Mouse (Mus musculus) neural tube, embryonic 15.5 days (tissue): ENCODE measurements around the gene Pign. TPM values are rescaled to one million over a fixed set of nuclear protein-coding genes. Genes with fewer than 3 reads are reported as not detected.

ENCODE experiments used
- ATAC-seq: fragments of 200-750 bp; cut with Nextera tagmentation; 2 replicates; pipeline ENCODE4 v1.8.0; 2017; ENCODE audit warnings: mild to moderate bottlenecking, moderate TSS enrichment, moderate library complexity; ENCODE audit not compliant: low FRiP score
- H3K27ac ChIP-seq: fragments of 300-500 bp; sonication (generic); replicated peaks from 2 replicates; pipeline ENCODE4 v1.5.1; 2015; ENCODE audit warnings: mild to moderate bottlenecking, inconsistent platforms
- H3K27me3 ChIP-seq: fragments of 300-500 bp; sonication (generic); replicated peaks from 2 replicates; pipeline ENCODE4 v1.6.1; 2015; ENCODE audit warnings: inconsistent platforms
- H3K36me3 ChIP-seq: fragments of 300-500 bp; sonication (generic); 2 replicates; pipeline ENCODE4 v1.6.1; 2015; ENCODE audit warnings: inconsistent platforms
- H3K4me1 ChIP-seq: fragments of 300-500 bp; sonication (generic); 2 replicates; pipeline ENCODE4 v1.6.1; 2015; ENCODE audit warnings: inconsistent platforms
- H3K4me2 ChIP-seq: fragments of 300-500 bp; sonication (generic); 2 replicates; pipeline ENCODE4 v1.6.1; 2015; ENCODE audit warnings: inconsistent platforms, mild to moderate bottlenecking, moderate library complexity
- H3K4me3 ChIP-seq: fragments of 300-500 bp; sonication (generic); replicated peaks from 2 replicates; pipeline ENCODE4 v1.5.1; 2015; ENCODE audit warnings: mild to moderate bottlenecking, inconsistent platforms
- H3K9ac ChIP-seq: fragments of 300-500 bp; sonication (generic); replicated peaks from 2 replicates; pipeline ENCODE4 v1.6.1; 2015; ENCODE audit warnings: mild to moderate bottlenecking, inconsistent platforms
- H3K9me3 ChIP-seq: fragments of 300-500 bp; sonication (generic); replicated peaks from 2 replicates; pipeline ENCODE4 v1.6.1; 2016; ENCODE audit warnings: inconsistent platforms
- WGBS: fragments of 180-500 bp; shearing (Covaris S2); methylation state at CpG from one replicate; pipeline ENCODE4 v1.1.7; 2015; ENCODE audit warnings: mixed read lengths; 5-methylcytosine and 5-hydroxymethylcytosine counted together
- polyA plus RNA-seq: library from polyadenylated mRNA; unstranded; fragments of >200 nt; fragmentation: Nextera tagmentation; extraction: Ambion mirVana; gene quantifications from 2 replicates; pipeline ENCODE4 v1.2.1, GENCODE M21; 2015

Pign gene
- polyA plus RNA-seq, 1 experiment from 2014 or later, result 9.1 TPM

DNA sequence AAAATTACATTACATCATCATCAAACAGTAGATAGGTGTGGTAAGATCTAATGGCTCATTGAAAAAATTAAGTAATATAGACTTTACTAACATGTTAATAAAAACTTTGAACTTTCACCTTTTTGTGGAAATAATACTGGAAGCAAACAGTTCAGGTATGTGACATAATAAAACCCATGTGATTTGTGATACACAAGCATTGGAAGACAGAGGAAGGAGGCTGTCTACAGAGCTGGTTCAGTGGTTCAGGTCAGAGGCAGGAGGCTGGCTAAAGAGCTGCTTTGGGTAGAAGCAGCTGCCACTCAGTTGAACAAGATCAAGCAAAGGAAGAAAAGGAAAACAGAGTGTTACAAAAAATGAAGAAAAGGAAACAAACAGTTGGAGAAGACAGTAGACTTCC is 107.4 kb downstream of the Pign start:
- Histone ChIP-seq H3K4me2 (no peak overlapping the region), H3K9me3 (no peaks in the 10 kb centered on the region), H3K27ac (no peak overlapping the region), H3K9ac (no peak overlapping the region), H3K4me1 (no peaks in the 10 kb centered on the region), H3K27me3 (no peaks in the 10 kb centered on the region), H3K36me3 (no peaks in the 10 kb centered on the region), H3K4me3 (no peak overlapping the region)
- ATAC-seq, result no peak

- Histone ChIP-seq H3K9me3 (no peaks in the 10 kb centered on the region), H3K4me3 (no peak overlapping the region), H3K27me3 (no peaks in the 10 kb centered on the region), H3K36me3 (no peaks in the 10 kb centered on the region), H3K4me1 (no peaks in the 10 kb centered on the region), H3K9ac (no peak overlapping the region), H3K4me2 (no peak overlapping the region), H3K27ac (no peak overlapping the region)
- WGBS, result 24% methylated on average over 1 of the region's 1 CpGs
- no peak for ATAC-seq
These were observed 108.2 kb downstream of the Pign start for GRCm38 (mm10) chr1:105555192-105555718.

DNA sequence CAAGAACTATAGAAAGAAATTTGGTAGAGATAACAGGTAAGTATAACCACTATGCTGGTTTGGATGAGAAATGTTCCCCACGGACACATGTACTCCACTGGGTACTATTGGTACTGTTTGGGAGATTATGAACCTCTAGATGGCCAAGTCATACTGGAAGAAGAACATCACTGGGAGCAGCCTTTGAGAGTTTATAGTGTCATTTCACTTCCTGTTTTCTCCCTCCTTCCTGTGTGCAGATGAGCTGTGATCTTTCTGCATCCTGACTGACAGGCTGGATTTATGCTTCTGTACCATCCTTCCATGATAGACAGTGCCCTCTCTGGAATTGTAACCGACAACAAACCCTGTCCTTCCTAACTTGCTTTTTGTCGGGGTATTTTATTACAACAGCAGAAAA is 110.3 kb downstream of the Pign start:
- no peaks in the 10 kb centered on the region for H3K4me1 ChIP-seq
- H3K9me3 ChIP-seq, result no peaks in the 10 kb centered on the region
- H3K4me2 ChIP-seq, result no peak overlapping the region
- no peak for ATAC-seq
- H3K27ac ChIP-seq, result no peak overlapping the region
- WGBS, result 90% methylated on average over 3 of the region's 3 CpGs
- no peaks in the 10 kb centered on the region for H3K36me3 ChIP-seq
- H3K4me3 ChIP-seq, result no peak overlapping the region
- H3K9ac ChIP-seq, result no peak overlapping the region
- H3K27me3 ChIP-seq, result no peaks in the 10 kb centered on the region

- no peaks in the 10 kb centered on the region for H3K4me1 ChIP-seq
- H3K36me3 ChIP-seq, result no peaks in the 10 kb centered on the region
- no peak overlapping the region for H3K9ac ChIP-seq
- H3K27ac ChIP-seq, result no peak overlapping the region
- H3K4me3 ChIP-seq, result no peak overlapping the region
- H3K27me3 ChIP-seq, result no peaks in the 10 kb centered on the region
- H3K4me2 ChIP-seq, result no peak overlapping the region
- H3K9me3 ChIP-seq, result no peaks in the 10 kb centered on the region
- ATAC-seq, result no peak
These were observed 113.3 kb downstream of the Pign start for GRCm38 (mm10) chr1:105550163-105550562.

DNA sequence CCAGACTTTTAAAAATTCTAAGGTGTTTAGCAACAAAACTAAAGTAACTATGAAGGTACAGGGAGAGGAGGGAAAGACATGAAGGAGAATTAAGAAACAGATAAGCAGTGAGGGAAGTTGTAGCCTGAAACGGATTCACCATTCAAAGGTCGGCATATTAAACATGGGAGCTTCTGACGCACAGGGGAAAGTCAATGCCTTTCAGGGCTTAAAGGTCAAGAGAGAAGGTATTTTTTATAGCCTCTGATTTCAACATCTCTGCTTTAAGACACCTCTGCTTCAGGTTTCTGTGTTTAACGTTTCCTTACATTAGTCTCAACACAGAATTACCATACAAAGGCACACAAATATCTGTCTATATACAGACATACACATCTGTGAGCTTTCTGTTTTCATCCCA is 113.8 kb downstream of the Pign start:
- H3K27ac ChIP-seq, result no peak overlapping the region
- no peak overlapping the region for H3K4me3 ChIP-seq

DNA sequence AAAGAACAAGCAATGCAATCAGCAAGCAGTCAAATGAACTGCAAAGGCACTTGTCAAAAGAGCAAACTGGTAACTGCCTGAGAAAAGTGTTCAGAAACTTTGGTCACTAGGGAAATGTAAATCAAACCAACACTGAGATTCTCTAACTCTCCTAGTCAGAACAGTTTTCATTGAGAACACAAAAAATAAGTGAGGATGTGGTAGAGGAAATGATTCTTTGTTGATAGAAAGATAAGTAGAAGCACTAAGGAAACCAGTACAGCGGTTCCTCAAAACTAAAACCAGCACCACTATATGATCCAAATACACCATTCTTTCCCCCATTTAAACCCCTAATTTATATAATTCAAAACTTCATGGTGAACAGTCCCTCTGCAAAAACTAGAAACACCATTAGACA is 120.4 kb downstream of the Pign start:
- Histone ChIP-seq H3K9me3 (peaks cover 14% of the 10 kb centered on the region), H3K4me1 (no peaks in the 10 kb centered on the region), H3K9ac (no peak overlapping the region), H3K27me3 (no peaks in the 10 kb centered on the region), H3K4me3 (no peak overlapping the region), H3K4me2 (no peak overlapping the region), H3K36me3 (peaks cover 32% of the 10 kb centered on the region), H3K27ac (no peak overlapping the region)
- 97% methylated on average over 1 of the region's 1 CpGs for WGBS
- ATAC-seq, result no peak

More for the DNA sequence above, 113.8 kb downstream of the Pign start:
- Histone ChIP-seq H3K9me3 (no peaks in the 10 kb centered on the region), H3K27me3 (no peaks in the 10 kb centered on the region), H3K36me3 (no peaks in the 10 kb centered on the region), H3K9ac (no peak overlapping the region), H3K4me1 (no peaks in the 10 kb centered on the region), H3K4me2 (no peak overlapping the region)
- no peak for ATAC-seq
- WGBS, result 92% methylated on average over 4 of the region's 4 CpGs

- Histone ChIP-seq H3K4me3 (no peak overlapping the region), H3K27me3 (no peaks in the 10 kb centered on the region), H3K9me3 (no peaks in the 10 kb centered on the region), H3K4me2 (no peak overlapping the region), H3K27ac (no peak overlapping the region), H3K4me1 (no peaks in the 10 kb centered on the region), H3K9ac (no peak overlapping the region), H3K36me3 (no peaks in the 10 kb centered on the region)
- no peak for ATAC-seq
- 43% methylated on average over 2 of the region's 2 CpGs for WGBS
These were observed 139.7 kb downstream of the Pign start for GRCm38 (mm10) chr1:105523768-105524167.

DNA sequence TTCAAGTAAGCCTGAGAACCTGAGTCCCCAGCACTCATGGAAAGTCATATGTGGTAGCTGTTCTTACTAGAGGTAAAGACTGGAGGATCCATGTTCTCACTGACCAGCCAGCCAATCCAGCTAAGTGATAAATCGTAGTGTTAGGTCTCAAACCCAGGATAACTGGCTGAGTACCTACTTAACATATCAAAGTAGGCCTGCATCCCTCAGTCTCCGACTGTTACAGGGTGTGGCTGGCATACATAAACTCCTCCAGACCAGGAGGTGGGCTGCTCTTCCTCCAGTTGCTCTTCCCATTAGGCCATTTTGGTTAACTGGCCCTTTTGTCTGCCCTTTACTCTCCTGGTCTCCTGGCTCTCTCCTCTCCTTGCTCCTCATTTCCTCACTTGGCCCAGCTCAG is 141.2 kb downstream of the Pign start:
- no peak for ATAC-seq
- no peak overlapping the region for H3K4me2 ChIP-seq
- H3K36me3 ChIP-seq, result no peaks in the 10 kb centered on the region
- WGBS, result 79% methylated on average over 2 of the region's 2 CpGs
- no peak overlapping the region for H3K27ac ChIP-seq
- H3K27me3 ChIP-seq, result no peaks in the 10 kb centered on the region
- H3K4me1 ChIP-seq, result no peaks in the 10 kb centered on the region
- no peak overlapping the region for H3K4me3 ChIP-seq
- H3K9ac ChIP-seq, result no peak overlapping the region
- no peaks in the 10 kb centered on the region for H3K9me3 ChIP-seq

- no peak overlapping the region for H3K4me3 ChIP-seq
- H3K27ac ChIP-seq, result no peak overlapping the region
- no peaks in the 10 kb centered on the region for H3K36me3 ChIP-seq
- no peaks in the 10 kb centered on the region for H3K4me1 ChIP-seq
- no peak overlapping the region for H3K9ac ChIP-seq
- no peaks in the 10 kb centered on the region for H3K9me3 ChIP-seq
- no peak overlapping the region for H3K4me2 ChIP-seq
- no peaks in the 10 kb centered on the region for H3K27me3 ChIP-seq
- no peak for ATAC-seq
These were observed 145.4 kb downstream of the Pign start for GRCm38 (mm10) chr1:105518101-105518500.

DNA sequence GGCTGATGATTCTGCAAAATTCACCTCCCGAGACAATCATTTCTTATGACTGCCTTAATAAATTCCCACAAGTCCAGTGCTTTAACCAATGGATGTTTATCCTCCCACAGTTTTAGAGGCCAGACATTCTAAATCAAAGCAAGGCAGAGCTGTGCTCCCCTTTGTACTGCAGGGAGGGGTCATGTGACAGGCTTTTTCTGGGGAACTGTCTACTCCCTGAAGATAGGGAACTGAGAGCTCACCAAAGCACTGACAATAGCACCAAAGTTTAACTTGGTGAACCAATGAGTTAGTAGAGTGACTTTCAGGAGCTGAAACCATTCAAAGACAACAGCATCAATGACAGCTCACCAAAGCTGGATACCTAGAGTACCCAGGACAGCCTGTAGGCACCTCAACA is 156.4 kb downstream of the Pign start:
- Histone ChIP-seq H3K27ac (no peak overlapping the region), H3K4me1 (no peaks in the 10 kb centered on the region), H3K4me2 (no peak overlapping the region), H3K4me3 (no peak overlapping the region), H3K9ac (no peak overlapping the region), H3K36me3 (no peaks in the 10 kb centered on the region), H3K9me3 (no peaks in the 10 kb centered on the region), H3K27me3 (no peaks in the 10 kb centered on the region)
- no peak for ATAC-seq
- 81% methylated on average over 1 of the region's 1 CpGs for WGBS

GRCm38 (mm10) chr1:105492626-105493025 is 170.9 kb downstream of the Pign start:
- Histone ChIP-seq H3K4me1 (no peaks in the 10 kb centered on the region), H3K9ac (no peak overlapping the region), H3K9me3 (no peaks in the 10 kb centered on the region), H3K36me3 (no peaks in the 10 kb centered on the region), H3K4me3 (no peak overlapping the region), H3K27ac (no peak overlapping the region), H3K4me2 (no peak overlapping the region), H3K27me3 (no peaks in the 10 kb centered on the region)
- 82% methylated on average over 5 of the region's 5 CpGs for WGBS
- ATAC-seq, result no peak

DNA sequence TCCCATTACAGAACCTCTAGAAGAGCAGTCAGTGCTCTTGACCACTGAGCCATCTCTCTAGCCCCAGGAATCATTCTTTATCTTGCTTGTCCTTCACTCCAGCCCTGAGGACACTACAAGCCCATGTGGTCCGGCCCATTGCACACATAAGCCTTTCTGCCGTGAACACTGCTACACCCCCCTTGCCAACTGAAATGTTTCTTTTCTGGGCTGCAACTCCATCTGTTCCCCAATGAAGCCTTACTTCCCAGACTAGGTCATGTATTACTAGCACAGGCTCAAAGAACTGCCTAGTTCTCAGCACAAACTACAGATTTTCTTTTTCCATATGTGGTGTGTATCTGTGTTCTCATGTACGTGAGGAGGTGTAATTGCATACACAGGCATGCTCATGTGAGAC is 174.0 kb downstream of the Pign start:
- H3K9me3 ChIP-seq, result no peaks in the 10 kb centered on the region
- no peak overlapping the region for H3K27ac ChIP-seq
- no peak overlapping the region for H3K9ac ChIP-seq
- H3K36me3 ChIP-seq, result no peaks in the 10 kb centered on the region
- no peak; the same call in 1 of the 2 replicates for ATAC-seq
- no peak overlapping the region for H3K4me3 ChIP-seq
- H3K4me1 ChIP-seq, result no peaks in the 10 kb centered on the region
- WGBS, result 85% methylated on average over 3 of the region's 3 CpGs
- no peaks in the 10 kb centered on the region for H3K27me3 ChIP-seq
- no peak overlapping the region for H3K4me2 ChIP-seq

DNA sequence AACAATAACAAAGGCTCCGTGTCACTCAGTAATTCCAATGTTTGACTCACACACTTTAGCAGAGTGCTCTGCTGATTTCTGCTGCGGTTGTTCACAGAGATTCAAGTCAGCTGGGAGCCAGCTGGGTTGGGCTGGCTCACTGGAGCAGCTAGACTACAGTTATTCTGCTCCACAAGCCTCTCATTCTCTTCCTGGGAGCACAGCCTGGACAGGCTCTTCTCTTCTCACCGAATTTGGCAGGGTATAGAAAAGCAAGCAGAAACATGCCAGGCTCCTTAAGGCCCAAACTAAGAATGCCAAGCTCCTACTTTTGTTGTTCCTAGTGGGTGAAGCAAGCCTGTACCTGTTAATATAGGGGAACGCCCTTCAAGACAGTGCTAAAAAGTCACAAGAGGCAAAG is 176.4 kb downstream of the Pign start:
- H3K9me3 ChIP-seq, result no peaks in the 10 kb centered on the region
- 67% methylated on average over 4 of the region's 4 CpGs for WGBS
- H3K4me1 ChIP-seq, result no peaks in the 10 kb centered on the region
- no peak overlapping the region for H3K27ac ChIP-seq
- no peak overlapping the region for H3K9ac ChIP-seq
- no peak for ATAC-seq
- no peaks in the 10 kb centered on the region for H3K27me3 ChIP-seq
- no peak overlapping the region for H3K4me2 ChIP-seq
- H3K4me3 ChIP-seq, result no peak overlapping the region
- no peaks in the 10 kb centered on the region for H3K36me3 ChIP-seq
